Mouse (Mus musculus) MEL (cell line): ENCODE measurements at regions not wholly inside any gene's neighbourhood (a gene's known extent, or its start where the extent isn't known, plus 50 kb on each side); places are given as distances from the start of the nearest gene placed in this dataset.

Experiments used
- DNase-seq: peaks from one replicate; pipeline ENCODE4 v3.0.0; 2011; ENCODE audit warnings: low read depth, low spot score
- H3K27ac ChIP-seq: 2 replicates; pipeline ENCODE4 v1.5.1; 2012; ENCODE audit warnings: low read depth, mild to moderate bottlenecking, control low read depth, low read length, moderate library complexity; ENCODE audit not compliant: control insufficient read depth
- H3K27me3 ChIP-seq, 2 experiments: fragments of 150-350 bp in 1 of 2; sonication (generic) in 1 of 2; 2 replicates each; pipeline ENCODE4 v1.6.1; 2012; ENCODE audit warnings: low read length in 2 of 2, mild to moderate bottlenecking in 2 of 2, improper control_type of control experiment in 1 of 2, moderate library complexity in 1 of 2; ENCODE audit not compliant: insufficient read depth in 2 of 2, control insufficient read depth in 1 of 2
- H3K36me3 ChIP-seq, 2 experiments: 2 replicates each; pipeline ENCODE4 v1.6.1; 2012 to 2014; ENCODE audit warnings: low read length in 2 of 2, improper control_type of control experiment in 1 of 2, inconsistent platforms in 1 of 2, mild to moderate bottlenecking in 1 of 2; ENCODE audit not compliant: insufficient read depth in 2 of 2, control insufficient read depth in 1 of 2
- H3K4me1 ChIP-seq, 2 experiments: fragments of 150-350 bp in 1 of 2; sonication (generic) in 1 of 2; 2 replicates each; pipeline ENCODE4 v1.6.1; 2012; ENCODE audit warnings: low read length in 2 of 2, improper control_type of control experiment in 1 of 2, mild to moderate bottlenecking in 1 of 2; ENCODE audit not compliant: insufficient read depth in 2 of 2, control insufficient read depth in 1 of 2
- H3K4me3 ChIP-seq, 2 experiments: fragments of 150-350 bp in 1 of 2; sonication (generic) in 1 of 2; 2 replicates each; pipeline ENCODE4 v1.5.1; 2012; ENCODE audit warnings: low read depth in 2 of 2, low read length in 2 of 2, mild to moderate bottlenecking in 2 of 2, moderate library complexity in 2 of 2, control low read depth in 1 of 2, improper control_type of control experiment in 1 of 2; ENCODE audit not compliant: control insufficient read depth in 1 of 2, insufficient read depth in 1 of 2
- H3K79me2 ChIP-seq: 2 replicates; pipeline ENCODE4 v1.6.1; 2012; ENCODE audit warnings: mild to moderate bottlenecking, low read length, moderate library complexity; ENCODE audit not compliant: control insufficient read depth, poor library complexity, insufficient read depth
- H3K9ac ChIP-seq: 2 replicates; pipeline ENCODE4 v1.6.1; 2012; ENCODE audit warnings: low read depth, mild to moderate bottlenecking, control low read depth, low read length, moderate library complexity; ENCODE audit not compliant: control insufficient read depth, poor library complexity, severe bottlenecking
- H3K9me3 ChIP-seq: fragments of 150-350 bp; sonication (generic); replicated peaks from 2 replicates; pipeline ENCODE4 v1.6.1; 2012; ENCODE audit warnings: mild to moderate bottlenecking, low read length, improper control_type of control experiment, moderate library complexity; ENCODE audit not compliant: insufficient read depth
- CHD1 ChIP-seq: IDR thresholded peaks from 2 replicates; pipeline ENCODE4 v1.6.1; 2012; ENCODE audit warnings: low read depth, mild to moderate bottlenecking, inconsistent platforms, low read length, improper control_type of control experiment
- CHD2 ChIP-seq: IDR thresholded peaks from 2 replicates; pipeline ENCODE4 v1.6.1; 2011; ENCODE audit warnings: low read length, improper control_type of control experiment
- ELF1 ChIP-seq: IDR thresholded peaks from 2 replicates; pipeline ENCODE4 v1.6.1; 2014; ENCODE audit warnings: low read depth, mild to moderate bottlenecking, inconsistent platforms, low read length, improper control_type of control experiment, moderate library complexity
- EP300 ChIP-seq, 2 experiments: IDR thresholded peaks; 2 replicates each; pipeline ENCODE4 v1.6.1; 2011; ENCODE audit warnings: improper control_type of control experiment in 2 of 2, low read length in 2 of 2, low read depth in 1 of 2, mild to moderate bottlenecking in 1 of 2
- GABPA ChIP-seq: IDR thresholded peaks from 2 replicates; pipeline ENCODE4 v1.6.1; 2012; ENCODE audit warnings: low read depth, mild to moderate bottlenecking, inconsistent platforms, low read length, improper control_type of control experiment, moderate library complexity
- GATA1 ChIP-seq: IDR thresholded peaks from 2 replicates; pipeline ENCODE4 v1.6.1; 2011; ENCODE audit warnings: low read depth, low read length, improper control_type of control experiment
- JUND ChIP-seq: IDR thresholded peaks from 2 replicates; pipeline ENCODE4 v1.6.1; 2011; ENCODE audit warnings: low read depth, mild to moderate bottlenecking, improper control_type of control experiment, low read length
- KAT2A ChIP-seq: conservative IDR thresholded peaks from 2 replicates; pipeline ENCODE4 v1.6.1; 2012; ENCODE audit warnings: low read depth, low read length, improper control_type of control experiment, inconsistent platforms
- MAFK ChIP-seq: IDR thresholded peaks from 2 replicates; pipeline ENCODE4 v1.6.1; 2011; ENCODE audit warnings: low read depth, mild to moderate bottlenecking, low read length, improper control_type of control experiment, borderline replicate concordance
- MAZ ChIP-seq: IDR thresholded peaks from 2 replicates; pipeline ENCODE4 v1.6.1; 2012; ENCODE audit warnings: low read depth, mild to moderate bottlenecking, inconsistent platforms, low read length, improper control_type of control experiment
- MXI1 ChIP-seq: IDR thresholded peaks from 2 replicates; pipeline ENCODE4 v1.6.1; 2011; ENCODE audit warnings: mild to moderate bottlenecking, low read depth, low read length, improper control_type of control experiment
- MYB ChIP-seq: IDR thresholded peaks from 2 replicates; pipeline ENCODE4 v1.6.1; 2011; ENCODE audit warnings: mild to moderate bottlenecking, low read depth, low read length, improper control_type of control experiment
- MYC ChIP-seq: IDR thresholded peaks from 2 replicates; pipeline ENCODE4 v1.6.1; 2011; ENCODE audit warnings: low read depth, mild to moderate bottlenecking, low read length, improper control_type of control experiment, moderate library complexity
- NELFE ChIP-seq: IDR thresholded peaks from 2 replicates; pipeline ENCODE4 v1.6.1; 2011; ENCODE audit warnings: low read depth, low read length, improper control_type of control experiment
- NRF1 ChIP-seq: IDR thresholded peaks from 2 replicates; pipeline ENCODE4 v1.6.1; 2014; ENCODE audit warnings: low read depth, mild to moderate bottlenecking, inconsistent platforms, low read length, improper control_type of control experiment, moderate library complexity; ENCODE audit not compliant: poor library complexity, insufficient read depth, severe bottlenecking
- POLR2AphosphoS2 ChIP-seq: IDR thresholded peaks from 2 replicates; pipeline ENCODE4 v1.6.1; 2011; ENCODE audit warnings: low read length, improper control_type of control experiment
- POLR2AphosphoS5 ChIP-seq: IDR thresholded peaks from 2 replicates; pipeline ENCODE4 v1.6.1; 2012; ENCODE audit warnings: low read depth, borderline replicate concordance, mild to moderate bottlenecking, inconsistent platforms, low read length, moderate library complexity, mixed read lengths
- RAD21 ChIP-seq: IDR thresholded peaks from 2 replicates; pipeline ENCODE4 v1.6.1; 2011; ENCODE audit warnings: mild to moderate bottlenecking, low read depth, low read length, improper control_type of control experiment
- TAL1 ChIP-seq: IDR thresholded peaks from 2 replicates; pipeline ENCODE4 v1.6.1; 2012; ENCODE audit warnings: mild to moderate bottlenecking, inconsistent platforms, low read length, moderate library complexity, mixed read lengths
- TCF12 ChIP-seq: IDR thresholded peaks from 2 replicates; pipeline ENCODE4 v1.6.1; 2014; ENCODE audit warnings: low read depth, mild to moderate bottlenecking, inconsistent platforms, low read length, improper control_type of control experiment, moderate library complexity
- USF1 ChIP-seq: IDR thresholded peaks from 2 replicates; pipeline ENCODE4 v1.6.1; 2014; ENCODE audit warnings: low read depth, mild to moderate bottlenecking, inconsistent platforms, low read length, improper control_type of control experiment, moderate library complexity
- ZC3H11A ChIP-seq: IDR thresholded peaks from 2 replicates; pipeline ENCODE4 v1.6.1; 2012; ENCODE audit warnings: low read depth, mild to moderate bottlenecking, inconsistent platforms, low read length, improper control_type of control experiment
- ZKSCAN1 ChIP-seq: IDR thresholded peaks from 2 replicates; pipeline ENCODE4 v1.6.1; 2012; ENCODE audit warnings: low read depth, mild to moderate bottlenecking, inconsistent platforms, low read length, improper control_type of control experiment, moderate library complexity
- ZMIZ1 ChIP-seq: IDR thresholded peaks from 2 replicates; pipeline ENCODE4 v1.6.1; 2012; ENCODE audit warnings: low read depth, mild to moderate bottlenecking, inconsistent platforms, low read length, improper control_type of control experiment, moderate library complexity
- ZNF384 ChIP-seq: IDR thresholded peaks from 2 replicates; pipeline ENCODE4 v1.6.1; 2012; ENCODE audit warnings: low read depth, mild to moderate bottlenecking, inconsistent platforms, low read length, improper control_type of control experiment

DNA sequence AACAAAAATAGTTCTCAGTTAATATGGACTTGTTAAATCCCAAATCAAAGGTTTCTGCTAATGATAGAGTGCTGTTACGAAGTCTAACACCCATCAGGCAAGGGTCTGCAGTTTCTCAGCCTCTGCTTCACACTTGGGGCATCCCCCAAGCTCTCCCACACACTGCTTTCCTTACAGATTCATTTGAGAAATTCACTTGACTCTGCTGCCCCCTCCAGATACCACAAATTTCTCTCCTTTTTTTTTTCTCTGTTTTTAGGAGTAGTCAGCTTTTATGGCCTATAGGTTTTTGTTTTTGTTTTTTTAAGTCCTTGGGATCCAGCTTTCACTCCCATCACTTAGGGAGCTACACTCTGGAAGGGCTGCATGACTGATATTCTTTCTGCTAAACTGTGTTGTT is 218.8 kb upstream of the Isl1 start:
- Histone ChIP-seq H3K4me1 (no peaks in the 10 kb centered on the region), H3K27me3 (no peaks in the 10 kb centered on the region), H3K4me3 (no peak overlapping the region), H3K9me3 (no peaks in the 10 kb centered on the region), H3K27ac (no peak overlapping the region), H3K79me2 (no peaks in the 10 kb centered on the region), H3K36me3 (no peaks in the 10 kb centered on the region), H3K9ac (no peak overlapping the region)
- TF ChIP-seq TAL1 (no peak), MYC (no peak), KAT2A (no peak), EP300 (IDR thresholded peaks at IDR 0.05; ENCODE audit: low read depth in 1 of 2, low read length in 2 of 2) (no peak)
- DNase-seq, result no peak

GRCm38 (mm10) chr13:116527037-116527436 is 217.5 kb upstream of the Isl1 start:
- Histone ChIP-seq H3K4me3 (no peak overlapping the region), H3K9me3 (no peaks in the 10 kb centered on the region), H3K79me2 (no peaks in the 10 kb centered on the region), H3K36me3 (no peaks in the 10 kb centered on the region), H3K27ac (no peak overlapping the region), H3K4me1 (no peaks in the 10 kb centered on the region), H3K27me3 (no peaks in the 10 kb centered on the region), H3K9ac (no peak overlapping the region)
- no peak for DNase-seq
- TF ChIP-seq MYB, result no peak
- no peak for TF ChIP-seq MYC
- no peak for TF ChIP-seq NELFE
- no peak for TF ChIP-seq ELF1
- no peak for TF ChIP-seq GABPA
- TF ChIP-seq POLR2AphosphoS2, result no peak
- no peak for TF ChIP-seq USF1
- TF ChIP-seq POLR2AphosphoS5, result no peak
- TF ChIP-seq MAZ, result no peak
- no peak for TF ChIP-seq ZMIZ1
- TF ChIP-seq TCF12, result no peak

- Histone ChIP-seq H3K9me3 (no peaks in the 10 kb centered on the region), H3K4me3 (no peak overlapping the region), H3K4me1 (no peaks in the 10 kb centered on the region), H3K27me3 (no peaks in the 10 kb centered on the region), H3K36me3 (no peaks in the 10 kb centered on the region), H3K27ac (no peak overlapping the region), H3K9ac (no peak overlapping the region), H3K79me2 (no peaks in the 10 kb centered on the region)
- no peak for DNase-seq
- TF ChIP-seq GATA1 (no peak), EP300 (IDR thresholded peaks at IDR 0.05; ENCODE audit: low read depth in 1 of 2, low read length in 2 of 2) (no peak), MAFK (no peak), NRF1 (no peak), CHD1 (no peak), TAL1 (no peak), CHD2 (no peak), ZNF384 (no peak), ZKSCAN1 (no peak), POLR2AphosphoS5 (no peak), ELF1 (no peak), USF1 (no peak), TCF12 (no peak), RAD21 (no peak), ZC3H11A (no peak), JUND (no peak), MXI1 (no peak)
These were observed 214.3 kb upstream of the Isl1 start for GRCm38 (mm10) chr13:116523713-116524303.
